Mouse (Mus musculus) adrenal gland, postnatal 25 days (tissue): ENCODE measurements around the gene Ush2a. TPM values are rescaled to one million over a fixed set of nuclear protein-coding genes. Genes with fewer than 3 reads are reported as not detected.

Source experiments
- DNase-seq: peaks from one replicate; pipeline ENCODE4 v3.0.0; 2021; ENCODE audit warnings: mixed read lengths
- total RNA-seq: library from RNA; stranded (reverse); gene quantifications from 2 replicates; pipeline ENCODE4 v1.2.3, GENCODE M21; 2021

Ush2a gene
- total RNA-seq, 1 experiment from 2014 or later = 0.06 TPM

DNA sequence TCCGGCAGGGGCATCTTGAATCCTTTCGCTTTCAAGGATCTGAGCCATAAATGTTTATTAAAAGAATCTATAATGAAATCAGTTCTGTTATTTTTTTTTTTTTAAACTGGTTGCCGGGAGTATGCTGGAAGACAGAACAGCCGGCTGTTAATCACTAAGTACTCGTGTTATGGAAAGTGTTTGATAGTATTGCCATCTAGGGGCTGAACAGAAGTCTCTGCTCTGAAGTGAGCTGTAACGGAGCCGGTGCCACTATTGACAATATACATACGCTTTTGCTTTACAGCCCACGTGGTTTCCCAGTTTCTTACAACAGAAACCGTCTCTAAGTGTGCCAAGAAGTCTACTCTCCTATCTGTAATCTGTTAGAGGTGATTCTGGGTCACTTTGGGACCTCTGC is 642.3 kb downstream of the Ush2a start:
- DNase-seq = no peak

- DNase-seq = no peak
Measured at GRCm38 (mm10) chr1:188906175-188906574, 644.4 kb downstream of the Ush2a start.

- DNase-seq = no peak
Measured at GRCm38 (mm10) chr1:188910656-188911055, 648.8 kb downstream of the Ush2a start.

GRCm38 (mm10) chr1:188919946-188920345 is 658.1 kb downstream of the Ush2a start:
- DNase-seq = no peak

- DNase-seq = no peak
Measured at GRCm38 (mm10) chr1:188937246-188937780, 675.5 kb downstream of the Ush2a start.

GRCm38 (mm10) chr1:188945326-188945725 is 683.5 kb downstream of the Ush2a start:
- DNase-seq = no peak

GRCm38 (mm10) chr1:188946849-188947248 is 685.0 kb downstream of the Ush2a start:
- DNase-seq = no peak

GRCm38 (mm10) chr1:188947794-188948193 is 686.0 kb downstream of the Ush2a start:
- DNase-seq = peak; percentile 20

DNA sequence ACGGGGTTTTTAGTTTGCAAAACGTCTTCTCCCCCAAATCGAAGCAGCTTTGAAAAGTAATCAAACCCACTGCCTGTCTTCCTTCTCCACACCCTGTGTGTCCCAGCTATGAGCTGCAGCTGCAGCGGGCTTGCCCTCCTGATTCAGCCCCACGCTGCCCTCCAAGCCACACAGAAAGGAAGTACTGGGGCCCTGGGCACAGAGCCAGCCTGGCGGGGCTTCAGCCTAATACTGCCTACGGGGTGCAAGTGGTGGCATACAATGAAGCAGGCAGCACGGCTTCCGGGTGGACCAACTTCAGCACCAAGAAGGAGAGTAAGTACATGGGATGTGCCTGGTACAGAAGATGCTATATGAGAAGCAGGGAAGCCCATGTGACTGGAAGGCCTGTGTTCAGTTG is 686.5 kb downstream of the Ush2a start:
- DNase-seq = no peak

DNA sequence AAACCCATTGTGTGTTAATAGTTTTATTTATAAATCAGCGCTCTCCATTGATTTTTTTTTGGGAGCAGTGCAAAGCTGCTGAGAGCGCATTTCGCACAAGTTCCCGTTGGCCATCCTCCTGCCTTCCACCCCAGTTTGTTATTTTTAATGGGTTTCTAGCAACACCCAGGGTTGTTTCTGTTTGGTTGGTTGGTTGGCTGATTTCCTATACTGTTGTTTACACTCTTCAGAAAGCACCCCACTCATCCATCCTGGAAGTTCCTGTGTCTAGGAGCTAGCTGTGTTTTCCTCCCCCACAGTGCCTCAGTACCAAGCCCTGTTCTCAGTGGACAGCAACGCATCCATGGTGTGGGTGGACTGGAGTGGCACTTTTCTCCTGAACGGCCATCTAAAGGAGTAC is 689.3 kb downstream of the Ush2a start:
- DNase-seq = no peak

- DNase-seq = no peak
Measured at GRCm38 (mm10) chr1:188952501-188952900, 690.7 kb downstream of the Ush2a start.

GRCm38 (mm10) chr1:188973078-188973477 is 711.3 kb downstream of the Ush2a start:
- no peak for DNase-seq

GRCm38 (mm10) chr1:188973926-188974325 is 712.1 kb downstream of the Ush2a start:
- DNase-seq = no peak

GRCm38 (mm10) chr1:188980050-188980449 is 718.2 kb downstream of the Ush2a start:
- DNase-seq = peak; percentile 42

DNA sequence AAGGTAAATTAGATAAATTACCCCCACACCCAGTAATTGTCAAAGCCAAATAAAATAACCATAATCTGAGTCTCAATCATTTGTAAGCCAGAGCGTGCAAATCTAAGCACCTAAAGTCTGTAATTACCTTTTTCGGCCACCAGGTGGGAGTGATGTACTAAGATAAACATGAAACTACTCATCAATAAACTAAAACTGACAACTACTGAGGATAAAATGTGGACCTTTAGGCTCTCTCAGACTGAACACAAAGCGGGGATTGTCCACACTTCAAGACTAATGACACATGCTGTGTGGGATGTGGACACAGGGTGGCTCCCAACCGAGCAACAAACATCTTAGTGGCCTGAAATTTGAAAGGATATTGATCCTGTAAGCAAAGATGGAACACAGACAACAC is 731.4 kb downstream of the Ush2a start:
- DNase-seq = no peak

DNA sequence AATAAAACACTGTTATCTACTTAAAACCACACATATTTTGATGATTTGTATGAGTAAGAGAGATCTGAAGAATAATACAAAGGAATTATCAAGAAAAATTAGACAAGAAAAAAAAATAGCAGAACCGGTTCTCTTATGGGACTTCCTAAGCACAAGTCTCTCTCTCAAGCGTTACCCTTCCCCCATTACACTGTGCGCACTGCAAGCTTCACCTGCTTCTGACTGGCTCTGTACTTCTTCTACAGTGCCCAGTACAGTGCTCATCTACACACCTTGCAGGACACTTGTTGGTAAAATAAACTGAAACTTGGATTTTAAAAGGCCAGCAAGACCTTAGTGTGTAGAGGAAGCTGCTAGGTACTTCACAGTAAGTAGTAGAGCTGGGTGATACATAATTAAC is 736.1 kb downstream of the Ush2a start:
- DNase-seq = no peak

GRCm38 (mm10) chr1:188999981-189000380 is 738.2 kb downstream of the Ush2a start:
- DNase-seq = no peak

GRCm38 (mm10) chr1:189001815-189002214 is 740.0 kb downstream of the Ush2a start:
- no peak for DNase-seq

- no peak for DNase-seq
Measured at GRCm38 (mm10) chr1:189004774-189005173, 743.0 kb downstream of the Ush2a start.

- no peak for DNase-seq
Measured at GRCm38 (mm10) chr1:189006267-189006666, 744.4 kb downstream of the Ush2a start.

DNA sequence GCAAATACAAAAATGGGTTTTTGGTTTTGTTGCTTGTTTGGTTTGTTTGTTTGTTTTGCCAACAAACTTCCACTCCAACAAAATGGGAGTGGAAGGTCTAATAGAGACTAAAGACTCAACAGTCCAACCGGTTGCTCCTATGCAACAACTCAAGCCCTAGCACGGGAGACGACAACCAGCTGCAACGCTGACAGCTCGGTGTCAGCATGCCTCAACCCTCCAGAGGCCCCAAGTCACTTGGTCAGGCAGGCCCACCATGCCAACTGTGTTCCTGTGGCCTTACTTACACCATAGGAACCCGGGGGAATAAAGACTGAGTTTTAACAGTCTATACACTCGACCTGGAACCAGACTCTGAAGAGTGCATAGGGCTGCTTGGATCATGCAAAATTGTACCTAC is 745.0 kb downstream of the Ush2a start:
- no peak for DNase-seq

DNA sequence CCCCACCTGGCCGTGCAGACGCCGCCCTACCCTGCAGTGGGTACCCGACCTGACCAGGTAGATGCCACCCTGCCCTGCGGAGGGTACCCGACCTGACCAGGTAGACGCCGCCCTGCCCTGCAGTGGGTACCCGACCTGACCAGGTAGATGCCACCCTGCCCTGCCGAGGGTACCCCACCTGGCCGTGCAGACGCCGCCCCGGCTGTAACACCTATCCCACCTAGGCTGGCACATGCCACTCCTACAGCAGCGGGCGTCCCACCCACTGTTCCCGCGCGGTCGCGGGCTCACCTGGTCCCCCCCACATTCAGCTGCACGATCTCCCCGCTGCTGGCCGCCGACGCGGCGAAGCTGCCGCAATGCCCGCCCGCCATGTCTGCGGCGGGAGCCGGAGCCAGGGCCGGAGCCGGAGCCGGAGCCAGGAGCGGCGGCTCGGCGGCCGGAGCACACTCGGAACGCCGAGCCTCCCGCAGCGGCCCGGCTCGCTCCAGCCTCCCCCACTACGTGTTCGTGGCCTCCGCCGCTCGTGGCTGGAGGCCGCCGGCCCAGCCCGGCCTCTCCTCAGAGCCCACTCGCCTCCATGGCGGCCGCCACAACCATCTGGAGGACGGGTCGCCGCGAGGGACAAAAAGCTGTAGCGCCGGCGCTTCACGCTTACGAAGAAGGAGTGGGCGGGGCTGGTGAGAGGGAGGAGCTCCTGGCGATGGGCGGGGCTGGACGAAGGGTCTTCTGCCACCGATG is 745.6 kb downstream of the Ush2a start, which contains the start of gene Kctd3:
Gene Kctd3, minus strand, starts transcription at position 603 of the 741 bp plus-strand sequence.
- DNase-seq = peak; percentile 99

GRCm38 (mm10) chr1:189007980-189008324 is 746.1 kb downstream of the Ush2a start:
- DNase-seq = no peak

DNA sequence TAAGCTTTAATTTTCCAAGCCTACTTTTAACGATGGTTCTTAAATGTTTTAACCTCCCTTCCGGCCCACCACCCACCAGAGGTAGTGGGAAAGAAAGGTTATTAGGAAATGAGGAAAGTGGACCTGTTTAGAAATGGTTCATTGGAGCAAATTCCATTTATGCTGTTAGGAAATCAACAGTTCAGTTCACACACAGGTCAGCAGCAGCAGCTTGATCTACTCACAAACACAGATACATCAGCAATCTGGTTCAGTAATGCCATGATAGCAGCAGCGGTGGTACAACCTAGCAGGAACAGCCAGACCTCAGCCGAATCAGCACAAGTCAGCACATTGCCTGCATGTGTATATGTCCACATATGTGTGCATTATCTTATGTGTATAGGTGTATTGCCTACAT is 748.8 kb downstream of the Ush2a start:
- no peak for DNase-seq
